Mouse (Mus musculus) lung, adult 10 weeks (tissue): Measurements from ENCODE around the gene Prnd. TPM values are rescaled to one million over a fixed set of nuclear protein-coding genes. Genes with fewer than 3 reads are reported as not detected.

ENCODE experiments used
- polyA plus RNA-seq: library from polyadenylated mRNA; stranded (reverse); fragments of 350-450 nt; fragmentation: Illumina TruSeq; extraction: RNeasy Lipid Tissue Mini Kit (QIAGEN cat#74804); gene quantifications from one replicate; pipeline ENCODE4 v1.2.3, GENCODE M21; 2014; ENCODE audit warnings: low read depth, low replicate concordance; ENCODE audit not compliant: insufficient read depth

Gene Prnd
- 0.59 TPM for polyA plus RNA-seq

DNA sequence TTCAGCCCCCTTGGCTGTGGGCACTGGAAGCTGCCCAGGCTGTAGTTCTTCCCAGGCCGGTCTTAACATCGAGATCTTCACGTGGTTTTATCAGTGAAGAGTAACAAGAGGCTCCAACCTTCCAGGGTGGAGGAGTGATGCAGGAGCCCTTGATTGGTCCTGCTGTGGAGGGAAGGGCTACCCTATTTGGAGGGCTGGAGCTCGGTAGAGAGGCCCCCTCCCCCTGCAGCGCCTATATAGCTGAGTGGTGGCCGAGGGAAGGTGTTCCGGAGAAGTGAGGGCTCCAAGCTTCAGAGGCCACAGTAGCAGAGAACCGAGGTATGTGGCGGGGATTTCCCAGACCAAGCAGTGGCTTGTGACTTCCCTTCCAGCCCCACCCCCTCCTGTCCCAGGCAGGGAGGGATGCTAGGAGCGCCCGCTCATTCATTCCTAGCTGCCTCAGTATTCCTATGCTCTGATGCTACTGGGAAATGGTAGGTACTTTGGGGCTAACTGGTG, at the start of gene Prnd:
Gene Prnd (plus strand): TSS at position 264 of the 498 bp plus-strand sequence.

DNA sequence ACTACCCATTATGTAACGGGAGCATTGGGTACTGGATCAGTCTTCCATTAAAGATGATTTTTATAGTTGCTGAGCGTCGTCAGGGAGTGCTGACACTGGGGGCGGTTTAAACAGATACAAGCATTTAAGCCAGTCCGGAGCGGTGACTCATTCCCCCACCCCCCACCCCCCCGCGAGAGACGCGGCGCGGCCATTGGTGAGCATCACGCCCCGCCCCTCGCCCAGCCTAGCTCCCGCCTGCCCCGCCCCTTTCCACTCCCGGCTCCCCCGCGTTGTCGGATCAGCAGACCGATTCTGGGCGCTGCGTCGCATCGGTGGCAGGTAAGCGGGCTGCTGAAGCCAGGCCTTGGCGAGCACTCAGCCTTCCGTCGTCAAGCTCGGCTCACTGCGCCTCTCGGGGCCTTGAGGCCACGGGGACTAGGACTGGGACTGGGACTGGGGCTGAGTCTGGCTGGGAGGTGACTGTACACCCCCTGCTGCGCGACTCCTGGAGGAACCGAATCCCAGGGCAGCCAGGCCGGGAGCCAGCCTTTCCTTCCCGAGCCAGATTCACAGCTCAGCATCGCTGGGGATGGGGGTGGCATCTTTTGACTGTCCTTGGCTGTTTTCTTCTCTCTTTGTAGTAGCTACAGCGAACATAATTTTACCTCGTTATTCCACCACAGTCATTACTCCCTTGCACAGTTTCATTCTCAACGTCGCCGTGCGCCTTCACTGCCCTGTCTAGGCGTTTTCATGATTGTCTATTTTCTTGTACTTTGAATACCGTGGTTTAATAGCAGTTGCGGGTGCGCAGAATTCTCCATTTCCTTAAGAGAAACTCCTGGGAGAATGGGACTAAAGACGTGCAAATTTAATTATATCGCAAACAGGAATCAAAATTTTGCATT, 40.7 kb upstream of the Prnd start, which contains the start of the genes Prnp and Prn:
Gene Prnp (plus strand): TSS at position 246 of the 890 bp plus-strand sequence.
Gene Prn (plus strand): TSS at position 275 of the 890 bp plus-strand sequence.

Other genes starting within 250 kb of the Prnd start
- not detected for gene Erv3, start 91.1 kb upstream of the Prnd start, polyA plus RNA-seq
- gene Prnp, start 40.9 kb upstream of the Prnd start, polyA plus RNA-seq: 106 TPM
- not detected for gene Prn, start 40.9 kb upstream of the Prnd start, polyA plus RNA-seq
- 14.1 TPM for gene Rassf2, start 79.4 kb downstream of the Prnd start, polyA plus RNA-seq
- gene Slc23a2, start 194.2 kb downstream of the Prnd start, polyA plus RNA-seq: 21.2 TPM